Mouse (Mus musculus): ENCODE measurements around the gene Irf2bpl. TPM values are rescaled to one million over a fixed set of nuclear protein-coding genes. Genes with fewer than 3 reads are reported as not detected.

Gene Irf2bpl
- total and polyA plus RNA-seq, 2 experiments: 6.8 to 10.8 TPM

DNA sequence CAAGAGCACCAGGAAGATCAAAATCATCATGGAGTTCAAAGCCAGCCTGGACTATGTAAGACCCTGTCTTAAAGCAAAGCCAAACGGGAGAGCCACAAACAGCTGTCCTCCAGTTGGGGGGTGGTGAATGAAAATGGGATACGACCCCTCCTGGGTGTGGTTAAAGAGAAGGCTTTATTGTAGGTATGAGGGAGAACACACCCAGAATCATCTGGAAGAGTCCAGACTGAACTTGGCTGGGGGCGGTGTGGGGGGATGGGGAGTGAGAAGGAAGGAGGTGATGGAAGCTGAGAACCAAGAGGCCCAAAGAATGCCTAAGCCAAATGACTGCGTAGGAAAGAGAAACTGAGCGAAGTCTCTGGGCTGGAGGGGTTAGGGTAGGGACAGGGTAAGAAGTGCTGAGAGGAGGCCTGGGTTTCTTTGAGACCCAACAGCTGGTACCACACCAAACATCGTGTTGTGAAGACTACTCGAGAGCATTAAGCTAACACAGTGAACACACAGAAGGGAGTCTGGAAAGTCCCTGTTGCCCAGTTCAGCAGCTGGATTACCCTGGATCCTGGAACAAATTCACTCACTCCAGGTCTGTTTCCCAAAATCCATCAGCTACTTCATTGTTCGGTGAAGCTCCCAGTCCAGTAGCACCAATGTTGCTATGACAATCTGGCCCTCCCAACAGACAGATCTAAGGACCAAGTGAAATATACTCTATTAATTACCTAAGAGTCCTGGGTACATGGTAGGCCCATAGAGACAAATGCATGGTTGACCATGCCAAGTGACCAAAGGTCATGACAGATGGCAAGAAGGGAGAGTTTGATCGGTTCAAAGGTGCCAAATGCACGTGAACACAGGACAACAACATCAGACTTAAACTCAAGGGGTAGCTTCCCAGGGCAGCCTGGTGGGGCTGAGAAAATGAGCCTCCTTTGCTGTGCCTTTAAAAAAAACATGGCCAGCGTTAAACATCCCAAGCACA is 19.5 kb upstream of the Irf2bpl start:
- Histone ChIP-seq H3K27ac (replicated peaks; ENCODE audit: insufficient read depth, low read depth, low read length) (peak overlapping the region; percentile 99), H3K36me3 (ENCODE audit: control insufficient read depth, insufficient read depth, low read length) (no peaks in the 10 kb centered on the region), H3K79me2 (ENCODE audit: control insufficient read depth, insufficient read depth, low read length) (no peaks in the 10 kb centered on the region), H3K4me1 (ENCODE audit: control insufficient read depth, insufficient read depth, low read length) (peaks cover 16% of the 10 kb centered on the region), H3K9ac (ENCODE audit: low read depth, low read length) (peak overlapping the region; percentile 57; the same call in 1 of the 2 replicates), H3K27me3 (ENCODE audit: control insufficient read depth, insufficient read depth, low read length) (no peaks in the 10 kb centered on the region), H3K4me3 (ENCODE audit: insufficient read depth, low read depth, low read length) (no peak overlapping the region)
- TF ChIP-seq CTCF (IDR thresholded peaks at IDR 0.05; ENCODE audit: low read depth, low read length) (no peak), POLR2A (IDR thresholded peaks at IDR 0.05; ENCODE audit: extremely low read depth, insufficient read depth, low read length) (no peak)
- WGBS: 59% methylated on average over 11 of the region's 11 CpGs
- peak; percentile 99 for DNase-seq (ENCODE audit: extremely low read depth, low read depth, low spot score)

DNA sequence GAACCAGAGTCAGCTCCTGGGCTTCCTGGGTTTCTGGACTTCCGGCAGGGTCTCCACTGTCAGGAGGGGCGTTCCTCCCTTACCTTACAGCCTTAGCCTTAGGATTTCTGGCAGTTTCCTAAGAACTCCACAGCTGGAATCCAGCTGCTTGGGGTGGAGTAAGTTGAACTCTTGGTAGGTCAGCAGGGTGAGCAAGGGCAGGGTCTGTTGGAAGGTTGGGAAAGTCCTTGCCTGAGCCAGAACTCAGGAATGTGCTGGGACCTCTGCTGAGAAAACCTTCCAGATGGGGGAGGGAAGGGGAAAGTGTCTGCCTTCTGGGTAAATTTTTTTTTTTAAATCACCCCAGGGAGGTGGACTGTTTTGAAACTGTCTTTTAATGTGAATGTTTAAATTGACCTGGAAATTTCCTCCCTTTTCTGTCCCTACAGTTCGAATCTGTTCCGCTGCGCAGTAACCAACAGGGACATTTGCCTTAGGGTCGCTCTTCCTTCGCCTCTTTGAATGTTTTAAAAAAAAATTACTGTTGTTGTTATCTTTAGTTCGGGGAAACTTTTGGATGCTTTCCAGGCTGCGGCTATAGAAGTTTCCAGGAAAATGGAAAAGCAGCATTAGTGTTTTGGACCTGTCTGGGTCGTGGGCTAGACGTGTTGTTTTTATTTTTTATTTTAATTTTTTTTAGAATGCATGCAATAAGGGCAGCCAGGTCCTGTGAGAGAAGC is 15.0 kb upstream of the Irf2bpl start:
- WGBS: 50% methylated on average over 11 of the region's 11 CpGs
- peak; percentile 63 for DNase-seq (ENCODE audit: extremely low read depth, low read depth, low spot score)
- H3K4me1 ChIP-seq (ENCODE audit: control insufficient read depth, insufficient read depth, low read length): peaks cover 34% of the 10 kb centered on the region
- H3K27me3 ChIP-seq (ENCODE audit: control insufficient read depth, insufficient read depth, low read length): no peaks in the 10 kb centered on the region
- no peaks in the 10 kb centered on the region for H3K79me2 ChIP-seq (ENCODE audit: control insufficient read depth, insufficient read depth, low read length)
- no peak overlapping the region for H3K4me3 ChIP-seq (ENCODE audit: insufficient read depth, low read depth, low read length)
- no peak overlapping the region for H3K9ac ChIP-seq (ENCODE audit: low read depth, low read length)
- TF ChIP-seq CTCF (IDR thresholded peaks at IDR 0.05; ENCODE audit: low read depth, low read length) (no peak), POLR2A (IDR thresholded peaks at IDR 0.05; ENCODE audit: extremely low read depth, insufficient read depth, low read length) (no peak)
- peak overlapping the region; percentile 60 for H3K27ac ChIP-seq (replicated peaks; ENCODE audit: insufficient read depth, low read depth, low read length)
- no peaks in the 10 kb centered on the region for H3K36me3 ChIP-seq (ENCODE audit: control insufficient read depth, insufficient read depth, low read length)

DNA sequence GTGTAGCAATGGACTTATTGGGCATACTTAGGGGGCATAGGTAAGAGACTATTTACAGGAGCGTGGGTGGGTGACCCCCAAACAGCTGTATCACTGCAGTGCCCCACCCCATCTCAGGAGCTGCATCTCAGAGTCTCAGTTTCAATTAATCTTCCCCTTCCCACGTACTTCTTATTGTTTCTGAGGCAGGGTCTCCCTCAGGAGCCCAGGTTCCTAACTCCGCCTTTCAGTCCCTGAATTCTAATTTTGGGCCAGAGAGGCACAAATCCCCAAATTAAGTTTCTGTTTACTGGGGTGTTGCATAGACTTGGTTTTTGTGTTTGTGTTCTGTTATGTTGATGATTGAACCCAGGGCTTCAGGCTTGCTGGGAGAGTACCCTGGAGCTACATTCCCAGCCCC is 13.8 kb upstream of the Irf2bpl start:
- no peak for DNase-seq (ENCODE audit: extremely low read depth, low read depth, low spot score)
- H3K4me3 ChIP-seq (ENCODE audit: insufficient read depth, low read depth, low read length): no peak overlapping the region
- H3K36me3 ChIP-seq (ENCODE audit: control insufficient read depth, insufficient read depth, low read length): no peaks in the 10 kb centered on the region
- no peaks in the 10 kb centered on the region for H3K27me3 ChIP-seq (ENCODE audit: control insufficient read depth, insufficient read depth, low read length)
- WGBS: 87% methylated on average over 3 of the region's 3 CpGs
- TF ChIP-seq CTCF (IDR thresholded peaks at IDR 0.05; ENCODE audit: low read depth, low read length) (no peak), POLR2A (IDR thresholded peaks at IDR 0.05; ENCODE audit: extremely low read depth, insufficient read depth, low read length) (no peak)
- no peak overlapping the region for H3K9ac ChIP-seq (ENCODE audit: low read depth, low read length)
- no peaks in the 10 kb centered on the region for H3K79me2 ChIP-seq (ENCODE audit: control insufficient read depth, insufficient read depth, low read length)
- no peak overlapping the region for H3K27ac ChIP-seq (replicated peaks; ENCODE audit: insufficient read depth, low read depth, low read length)
- H3K4me1 ChIP-seq (ENCODE audit: control insufficient read depth, insufficient read depth, low read length): peaks cover 28% of the 10 kb centered on the region

DNA sequence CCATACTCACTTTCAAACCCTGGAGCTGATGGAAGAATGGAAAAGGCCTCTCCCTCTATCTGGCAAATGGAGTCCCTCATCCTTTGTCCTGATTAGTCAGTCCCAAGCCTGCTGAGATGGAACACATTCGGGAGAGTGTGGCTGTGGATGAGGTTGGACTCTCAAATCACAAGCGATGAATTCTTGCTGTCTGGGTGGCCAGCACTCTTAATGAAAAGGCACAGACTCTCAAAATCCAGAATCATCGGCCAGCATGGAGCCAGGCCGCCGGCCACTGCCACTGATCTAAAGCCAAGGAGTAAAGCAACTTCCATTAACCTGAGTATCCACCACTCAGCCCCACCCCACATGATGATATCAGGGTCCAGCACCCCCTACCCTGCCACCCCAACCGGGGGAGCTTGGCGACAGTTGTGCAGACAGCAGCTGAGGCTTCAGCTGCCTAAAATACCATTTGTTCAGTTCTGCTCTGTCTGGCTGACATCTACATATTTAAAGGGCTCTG is 13.2 kb upstream of the Irf2bpl start:
- TF ChIP-seq CTCF (IDR thresholded peaks at IDR 0.05; ENCODE audit: low read depth, low read length) (no peak), POLR2A (IDR thresholded peaks at IDR 0.05; ENCODE audit: extremely low read depth, insufficient read depth, low read length) (no peak)
- H3K4me3 ChIP-seq (ENCODE audit: insufficient read depth, low read depth, low read length): no peak overlapping the region
- H3K27ac ChIP-seq (replicated peaks; ENCODE audit: insufficient read depth, low read depth, low read length): peak overlapping the region; percentile 76
- 83% methylated on average over 7 of the region's 7 CpGs for WGBS
- no peaks in the 10 kb centered on the region for H3K79me2 ChIP-seq (ENCODE audit: control insufficient read depth, insufficient read depth, low read length)
- H3K36me3 ChIP-seq (ENCODE audit: control insufficient read depth, insufficient read depth, low read length): no peaks in the 10 kb centered on the region
- H3K4me1 ChIP-seq (ENCODE audit: control insufficient read depth, insufficient read depth, low read length): peaks cover 28% of the 10 kb centered on the region
- DNase-seq (ENCODE audit: extremely low read depth, low read depth, low spot score): no peak
- H3K9ac ChIP-seq (ENCODE audit: low read depth, low read length): no peak overlapping the region
- H3K27me3 ChIP-seq (ENCODE audit: control insufficient read depth, insufficient read depth, low read length): no peaks in the 10 kb centered on the region

DNA sequence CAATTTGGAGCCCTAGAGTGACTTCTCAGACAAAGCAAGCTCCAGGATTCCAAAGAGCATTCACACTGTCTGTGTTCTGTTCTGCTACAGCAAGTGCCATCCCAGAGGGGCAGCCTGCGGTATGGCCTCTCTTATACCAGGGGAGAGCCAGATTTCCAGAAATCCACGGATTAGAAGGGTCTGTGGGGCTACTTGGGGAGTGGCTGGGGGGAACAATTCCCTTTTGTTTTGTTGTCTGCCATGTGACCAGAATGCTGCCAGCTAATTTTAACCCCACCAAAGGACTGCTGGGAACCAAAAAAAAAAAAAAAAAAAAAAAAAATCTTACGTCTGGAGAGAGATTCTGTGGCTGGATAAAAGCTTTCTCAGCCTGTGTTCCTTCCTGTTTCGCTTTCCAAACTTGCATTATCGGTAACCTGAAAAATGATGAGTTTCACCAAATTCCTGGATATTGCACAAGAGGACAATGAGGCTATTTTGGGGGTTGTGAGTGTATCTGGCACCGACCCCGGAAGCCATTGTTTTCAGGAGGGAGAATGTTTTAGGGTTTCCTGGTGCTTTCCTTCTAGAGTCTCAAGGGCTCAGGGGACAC is 12.4 kb upstream of the Irf2bpl start:
- Histone ChIP-seq H3K9ac (ENCODE audit: low read depth, low read length) (peak overlapping the region; percentile 59), H3K27me3 (ENCODE audit: control insufficient read depth, insufficient read depth, low read length) (no peaks in the 10 kb centered on the region), H3K4me1 (ENCODE audit: control insufficient read depth, insufficient read depth, low read length) (peaks cover 28% of the 10 kb centered on the region), H3K4me3 (ENCODE audit: insufficient read depth, low read depth, low read length) (no peak overlapping the region), H3K79me2 (ENCODE audit: control insufficient read depth, insufficient read depth, low read length) (no peaks in the 10 kb centered on the region), H3K27ac (replicated peaks; ENCODE audit: insufficient read depth, low read depth, low read length) (peak overlapping the region; percentile 98), H3K36me3 (ENCODE audit: control insufficient read depth, insufficient read depth, low read length) (no peaks in the 10 kb centered on the region)
- TF ChIP-seq POLR2A (IDR thresholded peaks at IDR 0.05; ENCODE audit: extremely low read depth, insufficient read depth, low read length) (no peak), CTCF (IDR thresholded peaks at IDR 0.05; ENCODE audit: low read depth, low read length) (no peak)
- DNase-seq (ENCODE audit: extremely low read depth, low read depth, low spot score): peak; percentile 83
- WGBS: 6% methylated on average over 7 of the region's 7 CpGs
